In the genomic region with DNA sequence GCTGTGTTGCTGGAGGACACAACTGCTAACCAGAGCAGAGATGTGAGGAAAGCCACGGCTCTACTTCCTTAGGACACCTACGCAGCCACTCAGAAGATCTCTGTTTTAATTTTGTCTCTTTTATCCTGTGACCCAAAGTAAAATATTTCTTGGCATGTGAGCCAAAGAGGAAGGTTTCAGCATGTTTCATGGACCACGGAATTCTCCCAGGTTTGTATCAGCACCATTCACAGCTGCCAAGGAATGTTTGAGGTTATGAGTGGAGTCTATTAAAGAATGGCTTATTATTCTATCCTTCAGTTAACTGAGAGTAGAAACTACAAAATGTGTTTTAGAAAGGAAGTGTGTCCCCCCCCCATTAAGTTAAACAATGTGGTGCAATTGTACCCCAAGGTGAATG, we compare ENCODE assay signal across 25 mouse cellular contexts.
"Had no signal": no experiment of that assay in that cellular context is flagged by ENCODE, and none has a peak within 500 bp of the region (broad histone marks: within the 10 kb centered on the region; RNA-seq: fewer than 3 reads in every experiment).

No protein-coding gene starts in this region.

- DNase-seq: gastrocnemius, postnatal 25 days; heart, adult 18-20 months; heart, postnatal 14 days; heart, postnatal 36 days; kidney, adult 11 months; kidney, adult 2 months; kidney, adult 9 months; kidney, postnatal 14 days; kidney, postnatal 36 days; layer of hippocampus, adult 9-11 months; layer of hippocampus, postnatal 36 days; left cerebral cortex, postnatal 4 days had no signal

- H3K9ac ChIP-seq: heart, embryonic 13.5 days; heart, embryonic 15.5 days; hindbrain, embryonic 13.5 days; hindbrain, embryonic 15.5 days; kidney, embryonic 15.5 days; limb, embryonic 13.5 days; limb, embryonic 15.5 days; liver, embryonic 12.5 days; liver, embryonic 14.5 days had no signal

- ATAC-seq: hindbrain, postnatal 0 days; intestine, embryonic 16.5 days; liver, embryonic 12.5 days had no signal

- H3K4me3 ChIP-seq: heart, embryonic 13.5 days; heart, embryonic 15.5 days; hindbrain, embryonic 13.5 days; hindbrain, embryonic 15.5 days; kidney, embryonic 15.5 days; limb, embryonic 13.5 days; limb, embryonic 15.5 days; liver, embryonic 12.5 days had no signal

- H3K9me3 ChIP-seq: heart, embryonic 13.5 days; heart, embryonic 15.5 days; hindbrain, embryonic 13.5 days; hindbrain, embryonic 15.5 days; kidney, embryonic 15.5 days; limb, embryonic 13.5 days; limb, embryonic 15.5 days; liver, embryonic 12.5 days had no signal

- H3K4me2 ChIP-seq: heart, embryonic 11.5 days; heart, embryonic 13.5 days; heart, embryonic 15.5 days; hindbrain, embryonic 13.5 days; hindbrain, embryonic 15.5 days; kidney, embryonic 15.5 days; limb, embryonic 13.5 days; limb, embryonic 15.5 days; liver, embryonic 12.5 days had no signal

- H3K27me3 ChIP-seq: heart, embryonic 15.5 days; hindbrain, embryonic 13.5 days; hindbrain, embryonic 15.5 days; kidney, embryonic 15.5 days; limb, embryonic 13.5 days; limb, embryonic 15.5 days; liver, embryonic 12.5 days had no signal

- H3K27ac ChIP-seq: heart, embryonic 13.5 days; heart, embryonic 15.5 days; hindbrain, embryonic 13.5 days; hindbrain, embryonic 15.5 days; hindbrain, postnatal 0 days; kidney, embryonic 15.5 days; kidney, postnatal 0 days; limb, embryonic 13.5 days; limb, embryonic 15.5 days; liver, embryonic 12.5 days; liver, embryonic 14.5 days had no signal

- H3K4me1 ChIP-seq: heart, embryonic 13.5 days; heart, embryonic 15.5 days; hindbrain, embryonic 13.5 days; hindbrain, embryonic 15.5 days; kidney, embryonic 15.5 days; limb, embryonic 13.5 days; limb, embryonic 15.5 days; liver, embryonic 12.5 days had no signal

- H3K36me3 ChIP-seq: heart, embryonic 13.5 days; heart, embryonic 15.5 days; hindbrain, embryonic 13.5 days; hindbrain, embryonic 15.5 days; kidney, embryonic 15.5 days; limb, embryonic 13.5 days; limb, embryonic 15.5 days; liver, embryonic 12.5 days had no signal
